Comparison of ENCODE assay signal across 23 mouse cellular contexts in the genomic region with DNA sequence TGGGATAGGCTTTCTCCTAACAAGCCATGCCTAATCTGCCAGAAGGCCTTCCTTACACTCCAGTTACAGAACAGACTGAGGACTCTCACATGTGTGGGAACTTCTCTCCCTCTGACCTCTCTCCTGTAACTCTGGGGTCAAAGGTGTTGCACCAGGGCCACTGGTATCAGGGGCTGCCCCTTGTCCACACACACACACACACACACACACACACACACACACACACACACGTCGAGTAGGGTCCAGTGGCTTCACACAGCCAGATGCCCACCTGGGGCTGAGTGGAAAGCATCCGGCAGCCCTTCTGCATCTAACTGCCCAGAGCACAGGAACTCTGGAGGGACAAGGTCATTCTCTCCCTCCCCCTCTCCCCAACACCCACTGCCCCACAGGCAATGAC.
A peak's percentile ranks its signal among the peaks of the same experiment; 100 is the strongest.
DNase-seq lines count a peak whose midpoint lies in the region; ATAC-seq lines count a peak whose summit lies in the region.
"Had no signal": no experiment of that assay in that cellular context is flagged by ENCODE, and none has a peak within 500 bp of the region (broad histone marks: within the 10 kb centered on the region; RNA-seq: fewer than 3 reads in every experiment).

No protein-coding gene starts in this region.

- no peak overlapping the region for H3K4me3 ChIP-seq in embryonic facial prominence, embryonic 12.5 days
- no peak overlapping the region for H3K4me3 ChIP-seq in embryonic facial prominence, embryonic 10.5 days
- no peak overlapping the region for H3K4me3 ChIP-seq in midbrain, embryonic 10.5 days
- H3K4me3 ChIP-seq in midbrain, embryonic 15.5 days, result no peak overlapping the region
- H3K4me3 ChIP-seq: forebrain, embryonic 13.5 days; forebrain, embryonic 15.5 days had no signal

- ATAC-seq in embryonic facial prominence, embryonic 12.5 days (ENCODE audit: insufficient number of reproducible peaks, insufficient read depth, low FRiP score, low TSS enrichment), result peak; percentile 41; the same call in 1 of the 2 replicates
- no peak for ATAC-seq in midbrain, embryonic 15.5 days (replicated peaks)
- ATAC-seq: activated CD4-positive, CD25-positive, alpha-beta regulatory T cell, adult 4 months; CD4-positive, CD25-positive, alpha-beta regulatory T cell, adult 4 months; forebrain, embryonic 13.5 days; forebrain, embryonic 15.5 days; forebrain, postnatal 0 days; Patski had no signal

- 59% methylated on average over 3 of the region's 3 CpGs for WGBS in embryonic facial prominence, embryonic 12.5 days
- 70% methylated on average over 3 of the region's 3 CpGs for WGBS in embryonic facial prominence, embryonic 10.5 days
- 67% methylated on average over 3 of the region's 3 CpGs for WGBS in midbrain, embryonic 10.5 days
- 26% methylated on average over 3 of the region's 3 CpGs for whole genome bisulfite sequencing in midbrain, embryonic 15.5 days

- no peaks in the 10 kb centered on the region for H3K27me3 ChIP-seq in embryonic facial prominence, embryonic 12.5 days
- H3K27me3 ChIP-seq in embryonic facial prominence, embryonic 10.5 days (replicated peaks; ENCODE audit: low read depth, poor library complexity, severe bottlenecking), result no peaks in the 10 kb centered on the region
- H3K27me3 ChIP-seq in midbrain, embryonic 10.5 days (ENCODE audit: low read depth, poor library complexity, severe bottlenecking), result no peaks in the 10 kb centered on the region
- H3K27me3 ChIP-seq in midbrain, embryonic 15.5 days (replicated peaks), result no peaks in the 10 kb centered on the region
- H3K27me3 ChIP-seq: CH12.LX; forebrain, embryonic 13.5 days; forebrain, embryonic 15.5 days; Patski had no signal

- H3K9ac ChIP-seq in embryonic facial prominence, embryonic 12.5 days, result no peak overlapping the region
- no peak overlapping the region for H3K9ac ChIP-seq in midbrain, embryonic 15.5 days
- H3K9ac ChIP-seq: forebrain, embryonic 13.5 days; forebrain, embryonic 15.5 days; forebrain, postnatal 0 days had no signal

- no peaks in the 10 kb centered on the region for H3K9me3 ChIP-seq in embryonic facial prominence, embryonic 12.5 days
- no peaks in the 10 kb centered on the region for H3K9me3 ChIP-seq in embryonic facial prominence, embryonic 10.5 days
- H3K9me3 ChIP-seq in midbrain, embryonic 10.5 days (replicated peaks), result no peaks in the 10 kb centered on the region
- H3K9me3 ChIP-seq in midbrain, embryonic 15.5 days, result no peaks in the 10 kb centered on the region
- H3K9me3 ChIP-seq: forebrain, embryonic 13.5 days; forebrain, embryonic 15.5 days; G1E had no signal

- no peak overlapping the region for H3K27ac ChIP-seq in embryonic facial prominence, embryonic 12.5 days
- no peak overlapping the region for H3K27ac ChIP-seq in embryonic facial prominence, embryonic 10.5 days (replicated peaks)
- H3K27ac ChIP-seq in midbrain, embryonic 10.5 days (replicated peaks), result no peak overlapping the region
- no peak overlapping the region for H3K27ac ChIP-seq in midbrain, embryonic 15.5 days
- H3K27ac ChIP-seq: forebrain, embryonic 13.5 days; forebrain, embryonic 15.5 days had no signal

- H3K36me3 ChIP-seq in embryonic facial prominence, embryonic 12.5 days, result no peaks in the 10 kb centered on the region
- H3K36me3 ChIP-seq in embryonic facial prominence, embryonic 10.5 days (replicated peaks), result no peaks in the 10 kb centered on the region
- H3K36me3 ChIP-seq in midbrain, embryonic 10.5 days, result no peaks in the 10 kb centered on the region
- no peaks in the 10 kb centered on the region for H3K36me3 ChIP-seq in midbrain, embryonic 15.5 days (replicated peaks)
- H3K36me3 ChIP-seq: forebrain, embryonic 15.5 days; G1E had no signal

- H3K4me1 ChIP-seq in embryonic facial prominence, embryonic 12.5 days, result no peaks in the 10 kb centered on the region
- no peaks in the 10 kb centered on the region for H3K4me1 ChIP-seq in embryonic facial prominence, embryonic 10.5 days
- H3K4me1 ChIP-seq in midbrain, embryonic 10.5 days, result peaks cover 21% of the 10 kb centered on the region
- no peaks in the 10 kb centered on the region for H3K4me1 ChIP-seq in midbrain, embryonic 15.5 days
- H3K4me1 ChIP-seq: forebrain, embryonic 13.5 days; forebrain, embryonic 15.5 days had no signal

- H3K4me2 ChIP-seq in embryonic facial prominence, embryonic 12.5 days (replicated peaks), result no peak overlapping the region
- H3K4me2 ChIP-seq in midbrain, embryonic 15.5 days, result no peak overlapping the region
- H3K4me2 ChIP-seq: forebrain, embryonic 13.5 days; forebrain, embryonic 15.5 days had no signal

- DNase-seq in embryonic facial prominence, embryonic 10.5 days (ENCODE audit: low spot score), result no peak
- peak; percentile 13 for DNase-seq in midbrain, embryonic 10.5 days (ENCODE audit: low spot score)
- peak; percentile 9 for DNase-seq in retina, postnatal 1 day
- no peak for DNase-seq in retina, embryonic 14.5 days (ENCODE audit: low spot score)
- DNase-seq: adrenal gland, adult 8-10 months; adrenal gland, postnatal 14 days; adrenal gland, postnatal 36 days; B cell, adult 2 months; cerebellum, adult 11-12 months; cerebellum, adult 2 months; cerebellum, adult 9-10 months; cerebellum, postnatal 10 days; cerebellum, postnatal 25 days; forebrain, postnatal 0 days had no signal

Comparison
In these comparisons a context has a peak if more than half of its experiments do, and no peak if none do; other contexts are left out.
1. DNase-seq: peak in midbrain, embryonic 10.5 days (single experiment) and retina, postnatal 1 day (single experiment); none in embryonic facial prominence, embryonic 10.5 days (single experiment) and retina, embryonic 14.5 days (single experiment).